18 mouse cellular contexts compared by ENCODE assay signal in the genomic region with DNA sequence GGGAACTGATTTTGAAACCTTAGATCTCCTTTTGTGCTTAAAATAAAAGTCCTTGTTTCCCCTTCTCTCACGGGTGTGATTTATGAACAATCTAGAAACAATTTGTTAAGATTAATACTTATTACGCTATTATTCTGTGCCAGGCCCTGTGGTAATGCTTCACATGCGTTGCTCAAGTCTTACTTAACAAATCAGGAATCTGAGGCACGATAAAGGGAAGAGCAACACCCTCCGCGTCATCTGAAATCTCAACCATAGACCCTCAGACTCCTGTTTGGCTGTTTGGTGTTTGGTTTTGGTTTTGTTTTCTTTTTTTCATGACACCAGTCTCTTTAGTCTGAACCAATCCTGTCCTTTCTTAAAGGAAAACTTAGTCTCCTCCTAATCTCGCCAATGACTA.
"Had no signal": no experiment of that assay in that cellular context is flagged by ENCODE, and none has a peak within 500 bp of the region (broad histone marks: within the 10 kb centered on the region; RNA-seq: fewer than 3 reads in every experiment).

No protein-coding gene starts in this region.

- ATAC-seq: liver, embryonic 12.5 days; midbrain, embryonic 13.5 days; midbrain, embryonic 16.5 days had no signal

- DNase-seq: kidney, adult 18-20 months; kidney, adult 9 months; kidney, postnatal 14 days; kidney, postnatal 4 days; layer of hippocampus, adult 9-11 months; liver; lung, adult 18-20 months; lung, postnatal 10 days; lung, postnatal 36 days; right cerebral cortex, adult 18-20 months; right cerebral cortex, postnatal 14 days; right cerebral cortex, postnatal 4 days; thymus, adult 2 months; thymus, postnatal 14 days; thymus, postnatal 4 days had no signal
